Comparison of ENCODE assay signal across 9 mouse cellular contexts in the genomic region with DNA sequence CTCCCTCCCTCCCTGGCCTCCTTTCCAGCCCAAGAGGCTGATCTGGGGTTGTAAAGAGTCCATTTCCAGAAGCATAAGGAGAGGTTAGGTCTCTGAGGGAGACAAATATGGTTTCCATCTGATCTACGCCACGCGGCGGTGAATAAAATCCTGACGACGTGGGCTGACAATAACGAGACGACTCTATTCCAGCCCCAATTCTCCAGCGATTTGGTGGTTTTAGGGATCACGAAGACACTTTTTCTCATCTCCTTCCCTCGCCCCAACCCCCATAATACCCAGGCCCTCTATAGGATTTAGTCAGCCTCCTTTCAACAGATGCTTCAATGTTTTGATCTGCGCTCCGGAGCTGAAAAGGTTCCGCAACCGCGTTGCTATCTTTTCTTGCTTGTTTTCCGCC. TPM values are rescaled to one million over a fixed set of nuclear protein-coding genes. Genes with fewer than 3 reads are reported as not detected.
DNase-seq lines count a peak whose midpoint lies in the region; ATAC-seq lines count a peak whose summit lies in the region.
"Had no signal": no experiment of that assay in that cellular context is flagged by ENCODE, and none has a peak within 500 bp of the region (broad histone marks: within the 10 kb centered on the region; RNA-seq: fewer than 3 reads in every experiment).

No protein-coding gene starts in this region.

- peak overlapping the region; percentile 38 for H3K4me2 ChIP-seq in lung, embryonic 15.5 days
- H3K4me2 ChIP-seq in limb, embryonic 13.5 days (replicated peaks): peak overlapping the region; percentile 35

- no peak for DNase-seq in cerebellum, adult 11-12 months
- DNase-seq in lung, postnatal 25 days (ENCODE audit: low spot score): no peak
- peak; percentile 68 for DNase-seq in retina, embryonic 14.5 days (ENCODE audit: low spot score)
- DNase-seq in urinary bladder, adult 2 months (ENCODE audit: low spot score): no peak
- no peak for DNase-seq in left cerebral cortex, postnatal 14 days (ENCODE audit: low spot score in 2 of 2)

- H3K27me3 ChIP-seq in lung, embryonic 15.5 days: peaks cover 97% of the 10 kb centered on the region
- H3K27me3 ChIP-seq in limb, embryonic 13.5 days: peaks cover 96% of the 10 kb centered on the region

- no peaks in the 10 kb centered on the region for H3K9me3 ChIP-seq in lung, embryonic 15.5 days
- H3K9me3 ChIP-seq in limb, embryonic 13.5 days: no peaks in the 10 kb centered on the region

- WGBS in lung, embryonic 15.5 days: 1% methylated on average over 17 of the region's 17 CpGs
- WGBS in limb, embryonic 13.5 days: 1% methylated on average over 17 of the region's 17 CpGs

- H3K4me3 ChIP-seq in lung, embryonic 15.5 days: peak overlapping the region; percentile 11; the same call in 1 of the 2 replicates
- peak overlapping the region; percentile 12 for H3K4me3 ChIP-seq in limb, embryonic 13.5 days

- peak; percentile 31 for ATAC-seq in cerebellum, adult (ENCODE audit: insufficient number of reproducible peaks, low FRiP score, low TSS enrichment)
- no peak for ATAC-seq in lung, embryonic 15.5 days (ENCODE audit: borderline replicate concordance, extremely low read depth, low FRiP score, low TSS enrichment)
- no peak for ATAC-seq in limb, embryonic 13.5 days (ENCODE audit: low FRiP score, low read depth)

- no peak overlapping the region for H3K27ac ChIP-seq in lung, embryonic 15.5 days
- H3K27ac ChIP-seq in limb, embryonic 13.5 days: no peak overlapping the region

- no peaks in the 10 kb centered on the region for H3K36me3 ChIP-seq in lung, embryonic 15.5 days
- H3K36me3 ChIP-seq in limb, embryonic 13.5 days: no peaks in the 10 kb centered on the region

- 0 out of 2 replicates have a peak, but pooled peaks cover 7% of the 10 kb centered on the region for H3K4me1 ChIP-seq in lung, embryonic 15.5 days
- peaks cover 16% of the 10 kb centered on the region for H3K4me1 ChIP-seq in limb, embryonic 13.5 days

- H3K9ac ChIP-seq in lung, embryonic 15.5 days: no peak overlapping the region
- no peak overlapping the region for H3K9ac ChIP-seq in limb, embryonic 13.5 days

- intact Hi-C loops in left cerebral cortex, postnatal 14 days (cut with DNase I): loop anchor here (5.0 to 10.0 kb wide), 2 partner anchors 507 to 561 kb away; partner anchors contain the start of gene Wt1

RNA-seq across cellular contexts. Expression of gene Pax6, which starts 19.3 kb away (rescaled TPM):
- not detected in 2 replicates for polyA plus RNA-seq in lung, embryonic 15.5 days (2015; fragmentation: Nextera tagmentation; extraction: Ambion mirVana)
- polyA plus RNA-seq in limb, embryonic 13.5 days (2015; fragmentation: Nextera tagmentation; extraction: Ambion mirVana): 0.39 and 0.55 TPM in 2 replicates
- not detected in 2 replicates for polyA plus RNA-seq in urinary bladder, adult 2 months (2012; rRNA removed)
- 1 to 10 TPM; 5.2 to 8.1 TPM for total RNA-seq in left cerebral cortex, postnatal 14 days (2021)
- total RNA-seq: gastrocnemius, postnatal 4 days had no signal
